Mouse (Mus musculus) thymus, adult 2 months (tissue): Measurements from ENCODE around the gene Ppp2r2c.

Experiments
- CTCF ChIP-seq: fragments of 200-500 bp; IDR thresholded peaks from 2 replicates; pipeline ENCODE4 v1.5.1; 2012; ENCODE audit warnings: mild to moderate bottlenecking, control low read depth, low read length, moderate library complexity, borderline replicate concordance; ENCODE audit not compliant: control insufficient read depth, poor library complexity, insufficient read depth; ENCODE audit errors: extremely low read depth
- POLR2A ChIP-seq: fragments of 200-500 bp; IDR thresholded peaks from 2 replicates; pipeline ENCODE4 v1.6.1; 2012; ENCODE audit warnings: mild to moderate bottlenecking, low read length, control low read depth, moderate library complexity; ENCODE audit not compliant: control insufficient read depth, poor library complexity, insufficient read depth; ENCODE audit errors: extremely low read depth

DNA sequence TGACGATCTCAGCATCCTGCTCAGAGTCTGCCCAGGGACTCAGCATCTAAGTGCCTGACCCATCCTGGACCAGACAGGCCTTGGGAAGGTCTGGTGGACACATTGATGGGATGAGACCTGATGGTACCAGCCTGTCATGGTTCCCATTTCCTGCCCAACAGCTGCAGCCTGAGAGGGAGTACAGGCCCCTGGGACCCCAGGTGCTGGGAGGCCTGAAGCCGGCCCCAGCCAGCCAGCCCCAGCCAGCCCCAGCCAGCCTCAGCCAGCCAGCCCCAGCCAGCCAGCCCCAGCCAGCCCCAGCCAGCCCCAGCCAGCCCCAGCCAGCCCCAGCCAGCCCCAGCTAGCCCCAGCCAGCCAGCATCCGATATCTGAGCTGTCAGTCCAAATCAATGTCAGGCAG lies 46.9 kb downstream of the Ppp2r2c start:
- TF ChIP-seq POLR2A (no peak), CTCF (no peak)
